Mouse (Mus musculus) kidney, adult 2 months (tissue): Measurements from ENCODE around the gene Igflr1. TPM values are rescaled to one million over a fixed set of nuclear protein-coding genes. Genes with fewer than 3 reads are reported as not detected.
A peak's percentile ranks its signal among the peaks of the same experiment; 100 is the strongest.

Source experiments
- DNase-seq: peaks from one replicate; pipeline ENCODE4 v3.0.0; 2021
- H3K27ac ChIP-seq: fragments of 200-500 bp; 2 replicates; pipeline ENCODE4 v1.5.1; 2012; ENCODE audit warnings: low read depth, low read length, control low read depth, inconsistent platforms; ENCODE audit not compliant: insufficient read depth
- H3K27me3 ChIP-seq: fragments of 200-500 bp; replicated peaks from 2 replicates; pipeline ENCODE4 v1.6.1; 2012; ENCODE audit warnings: mild to moderate bottlenecking, moderate library complexity, low read length, inconsistent platforms; ENCODE audit not compliant: control insufficient read depth, insufficient read depth
- H3K36me3 ChIP-seq: fragments of 200-500 bp; 2 replicates; pipeline ENCODE4 v1.6.1; 2012; ENCODE audit warnings: mild to moderate bottlenecking, moderate library complexity, low read length, inconsistent platforms; ENCODE audit not compliant: control insufficient read depth, insufficient read depth
- H3K4me1 ChIP-seq: fragments of 200-500 bp; 2 replicates; pipeline ENCODE4 v1.6.1; 2011; ENCODE audit warnings: low read length; ENCODE audit not compliant: control insufficient read depth, insufficient read depth
- H3K4me3 ChIP-seq: fragments of 200-500 bp; 2 replicates; pipeline ENCODE4 v1.5.1; 2011; ENCODE audit warnings: mild to moderate bottlenecking, low read depth, low read length, control low read depth; ENCODE audit not compliant: insufficient read depth
- CTCF ChIP-seq: fragments of 200-500 bp; conservative IDR thresholded peaks from 2 replicates; pipeline ENCODE4 v1.5.1; 2011; ENCODE audit warnings: low read depth, mild to moderate bottlenecking, control low read depth, low read length, moderate library complexity, mixed read lengths; ENCODE audit not compliant: insufficient read depth, insufficient read length
- POLR2A ChIP-seq: fragments of 200-500 bp; IDR thresholded peaks from one replicate; pipeline ENCODE4 v1.6.1; 2011; ENCODE audit warnings: low read depth, low read length, control low read depth
- WGBS: fragments of 180-500 bp; shearing (Covaris S2); methylation state at CpG from one replicate; pipeline ENCODE4 v1.1.7; 2018; 5-methylcytosine and 5-hydroxymethylcytosine counted together
- polyA plus RNA-seq: library from polyadenylated mRNA; depleted of rRNA; stranded (reverse); fragments of >200 nt; gene quantifications from 2 replicates; pipeline ENCODE4 v1.2.3, GENCODE M21; 2012

The Igflr1 gene
- polyA plus RNA-seq, 1 experiment, result 5.2 TPM

- Histone ChIP-seq H3K4me1 (peaks cover 8% of the 10 kb centered on the region), H3K4me3 (no peak overlapping the region), H3K36me3 (no peaks in the 10 kb centered on the region), H3K27ac (no peak overlapping the region), H3K27me3 (no peaks in the 10 kb centered on the region)
- no peak for DNase-seq
- TF ChIP-seq POLR2A (no peak), CTCF (no peak)
- WGBS, result 87% methylated on average over 8 of the region's 8 CpGs
Measured at GRCm38 (mm10) chr7:30604944-30605343, 39.7 kb downstream of the Igflr1 start.

- TF ChIP-seq POLR2A (no peak), CTCF (peak; percentile 76)
Measured at GRCm38 (mm10) chr7:30607706-30608309, 42.6 kb downstream of the Igflr1 start.

GRCm38 (mm10) chr7:30608476-30608875, 43.2 kb downstream of the Igflr1 start:
- H3K27me3 ChIP-seq, result no peaks in the 10 kb centered on the region
- peaks cover 1% of the 10 kb centered on the region for H3K4me1 ChIP-seq
- no peak overlapping the region for H3K27ac ChIP-seq
- no peak for DNase-seq
- H3K36me3 ChIP-seq, result no peaks in the 10 kb centered on the region
- TF ChIP-seq CTCF (no peak), POLR2A (no peak)
- 52% methylated on average over 16 of the region's 16 CpGs for WGBS
- no peak overlapping the region for H3K4me3 ChIP-seq

More at GRCm38 (mm10) chr7:30607706-30608309, 42.6 kb downstream of the Igflr1 start:
- Histone ChIP-seq H3K27me3 (no peaks in the 10 kb centered on the region), H3K27ac (no peak overlapping the region), H3K36me3 (no peaks in the 10 kb centered on the region), H3K4me3 (no peak overlapping the region), H3K4me1 (peaks cover 8% of the 10 kb centered on the region)
- 29% methylated on average over 8 of the region's 8 CpGs for WGBS
- peak; percentile 61 for DNase-seq

DNA sequence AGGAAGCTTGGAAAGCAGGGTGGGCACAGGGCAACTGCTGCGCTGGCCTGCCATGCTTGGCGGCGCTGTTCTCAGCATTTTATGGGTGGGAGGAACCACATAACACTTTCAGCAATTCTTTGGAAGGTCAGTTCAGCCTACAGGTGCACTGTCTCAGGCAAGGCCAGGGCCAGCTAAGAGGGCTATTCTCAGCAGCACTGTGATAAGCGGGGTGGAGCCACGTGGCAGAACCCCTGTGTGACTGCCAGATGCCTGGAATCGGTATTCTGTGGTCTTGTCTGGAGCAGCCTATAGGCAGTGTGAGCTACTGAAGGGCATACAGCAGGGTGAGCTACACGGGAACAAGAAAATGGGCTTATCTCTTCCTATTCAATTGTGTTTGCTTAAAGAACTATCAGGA, 44.8 kb downstream of the Igflr1 start:
- Histone ChIP-seq H3K27me3 (no peaks in the 10 kb centered on the region), H3K4me1 (no peaks in the 10 kb centered on the region; the same call in 1 of the 2 replicates), H3K27ac (no peak overlapping the region), H3K36me3 (no peaks in the 10 kb centered on the region), H3K4me3 (no peak overlapping the region)
- DNase-seq, result no peak
- no peak for TF ChIP-seq POLR2A
- TF ChIP-seq CTCF, result no peak
- 53% methylated on average over 7 of the region's 7 CpGs for WGBS

DNA sequence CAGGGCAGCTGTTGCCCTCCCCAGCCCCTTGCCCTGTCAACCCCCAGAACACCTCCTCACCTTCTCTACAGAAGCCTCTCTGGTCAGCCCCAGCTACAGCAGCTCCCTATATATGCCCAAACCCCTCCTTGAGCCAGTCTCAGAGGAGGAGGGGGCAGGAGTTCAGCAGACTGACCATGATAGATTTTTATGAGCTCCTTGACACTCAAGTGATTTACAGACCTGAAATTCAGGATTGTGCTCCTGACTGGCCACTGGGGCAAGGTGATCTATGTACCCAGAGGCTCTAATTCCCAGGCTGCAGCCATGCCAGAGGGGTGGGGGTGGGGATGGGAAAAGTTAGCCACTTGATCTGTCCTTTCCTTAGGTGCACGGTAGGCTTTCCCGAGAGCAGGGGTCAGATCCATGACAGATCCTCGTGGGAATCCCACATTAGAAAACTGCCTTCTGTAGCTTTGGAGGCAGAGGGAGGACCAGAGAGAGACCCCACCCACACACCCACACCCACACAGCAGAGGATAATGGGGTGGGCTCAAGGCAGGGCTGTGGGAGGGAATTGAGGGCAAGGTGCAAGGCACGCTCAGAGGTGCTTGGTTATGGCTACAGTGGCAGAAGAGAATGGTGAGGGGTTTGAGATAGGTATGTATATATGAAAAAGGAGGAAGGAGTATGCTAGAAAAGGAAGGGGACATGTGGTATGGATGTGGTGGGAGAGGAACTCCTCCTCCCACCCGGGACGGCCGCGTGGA, 47.6 kb downstream of the Igflr1 start, which contains the start of gene Upk1a:
Gene Upk1a, minus strand, starts transcription at position 194 of the 749 bp plus-strand sequence.
- Histone ChIP-seq H3K27me3 (no peaks in the 10 kb centered on the region), H3K4me1 (no peaks in the 10 kb centered on the region; the same call in 1 of the 2 replicates), H3K36me3 (no peaks in the 10 kb centered on the region; the same call in 1 of the 2 replicates), H3K4me3 (no peak within 1 kb of the TSS), H3K27ac (no peak within 1 kb of the TSS)
- whole genome bisulfite sequencing, result 25% methylated on average over 8 of the region's 8 CpGs
- TF ChIP-seq CTCF, result no peak
- TF ChIP-seq POLR2A, result no peak
- no peak for DNase-seq

DNA sequence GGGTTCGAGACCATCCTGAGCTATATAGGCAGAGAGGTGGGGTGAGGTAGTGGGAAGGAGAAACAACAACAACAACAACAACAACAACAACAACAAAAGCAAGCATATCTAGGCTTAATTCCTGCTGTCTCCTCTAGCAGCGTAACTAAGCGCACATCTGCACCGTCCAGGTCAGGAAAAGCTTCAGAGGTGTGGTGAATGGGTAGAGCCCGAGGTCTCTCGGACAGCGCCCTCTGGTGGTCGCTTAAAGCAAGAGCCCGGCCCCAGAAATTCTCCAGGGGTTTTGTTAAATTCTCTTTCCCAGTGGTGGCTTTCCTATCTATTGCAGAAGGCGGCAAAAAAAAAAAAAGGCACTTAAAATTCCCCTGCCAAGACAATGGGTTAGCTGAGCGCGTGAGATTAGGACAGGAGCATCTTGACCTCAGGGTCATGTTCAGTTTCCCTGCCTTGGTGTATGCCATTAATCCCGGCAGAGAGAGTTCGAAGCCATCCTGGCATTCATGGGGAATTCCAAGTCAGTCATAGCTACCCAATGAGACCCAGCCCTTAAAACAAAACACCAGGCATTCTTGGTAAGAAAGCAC, 48.4 kb downstream of the Igflr1 start:
- Histone ChIP-seq H3K36me3 (no peaks in the 10 kb centered on the region; the same call in 1 of the 2 replicates), H3K27me3 (no peaks in the 10 kb centered on the region), H3K27ac (no peak overlapping the region), H3K4me3 (no peak overlapping the region), H3K4me1 (no peaks in the 10 kb centered on the region; the same call in 1 of the 2 replicates)
- TF ChIP-seq CTCF, result peak; percentile 62
- TF ChIP-seq POLR2A, result no peak
- DNase-seq, result peak; percentile 73
- WGBS, result 20% methylated on average over 14 of the region's 14 CpGs

DNA sequence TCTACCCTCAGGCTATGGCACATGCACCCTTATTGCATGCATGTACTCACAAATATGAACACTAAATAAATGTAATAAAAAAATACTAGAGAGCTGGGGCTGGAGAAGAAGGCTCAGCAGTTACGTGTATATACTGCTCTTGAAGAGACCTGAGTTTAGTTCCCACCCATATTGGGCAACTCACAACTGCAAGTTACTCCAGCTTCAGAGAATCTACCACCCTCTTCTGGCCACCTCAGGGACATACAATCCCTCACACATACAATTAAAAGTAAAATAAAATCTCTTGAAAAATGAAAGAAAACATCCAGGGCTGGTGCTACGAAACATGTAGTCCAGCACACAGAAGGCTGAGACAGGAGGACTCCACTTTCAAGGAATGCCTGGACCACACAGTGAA, 49.2 kb downstream of the Igflr1 start:
- no peaks in the 10 kb centered on the region for H3K27me3 ChIP-seq
- H3K36me3 ChIP-seq, result peaks cover 4% of the 10 kb centered on the region; the same call in 1 of the 2 replicates
- H3K27ac ChIP-seq, result no peak overlapping the region
- H3K4me1 ChIP-seq, result no peaks in the 10 kb centered on the region; the same call in 1 of the 2 replicates
- H3K4me3 ChIP-seq, result no peak overlapping the region
- no peak for DNase-seq
- TF ChIP-seq POLR2A (no peak), CTCF (0 out of 2 replicates have a peak, but pooled peaks have one; percentile 13)
- WGBS, result 63% methylated on average over 2 of the region's 2 CpGs
